ENCODE assay signal across 9 mouse cellular contexts in genomic region chr3:136189661-136190228, GRCm38 (mm10).
"Had no signal": no experiment of that assay in that cellular context is flagged by ENCODE, and none has a peak within 500 bp of the region (broad histone marks: within the 10 kb centered on the region; RNA-seq: fewer than 3 reads in every experiment).

No protein-coding gene starts in this region.

- H3K4me3 ChIP-seq: limb, embryonic 13.5 days had no signal

- H3K4me2 ChIP-seq: limb, embryonic 13.5 days had no signal

- H3K27me3 ChIP-seq: limb, embryonic 13.5 days had no signal

- DNase-seq: kidney, adult 11 months; kidney, postnatal 14 days; left cerebral cortex, postnatal 4 days; lung, adult 18-20 months; right cerebral cortex, adult 18-20 months; thymus, postnatal 4 days had no signal

- H3K9ac ChIP-seq: limb, embryonic 13.5 days; liver, embryonic 14.5 days had no signal

- H3K27ac ChIP-seq: limb, embryonic 13.5 days; liver, embryonic 14.5 days; stomach, postnatal 0 days had no signal

- H3K36me3 ChIP-seq: limb, embryonic 13.5 days had no signal

- H3K9me3 ChIP-seq: limb, embryonic 13.5 days had no signal
